ENCODE assay signal across 9 mouse cellular contexts in the genomic region with DNA sequence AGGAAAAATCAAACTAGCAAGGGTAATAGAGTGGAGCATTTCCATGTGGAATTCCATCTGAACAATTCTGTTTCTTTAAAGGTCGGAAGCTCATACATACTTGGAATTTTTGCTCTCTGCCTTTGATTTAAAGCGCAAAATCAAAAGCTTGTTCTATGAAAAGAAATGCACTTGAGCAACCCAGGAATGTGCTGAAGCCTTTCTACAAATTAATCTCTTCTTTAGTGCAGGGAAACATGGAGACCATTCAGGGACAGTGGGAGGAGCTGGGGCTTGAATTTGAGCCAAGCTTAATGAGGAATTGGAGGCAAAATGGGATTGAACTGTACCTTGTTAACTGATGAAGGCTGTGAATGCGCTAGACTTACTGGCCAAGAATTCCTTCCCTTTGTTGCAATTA.
DNase-seq lines count a peak whose midpoint lies in the region; ATAC-seq lines count a peak whose summit lies in the region.
"Had no signal": no experiment of that assay in that cellular context is flagged by ENCODE, and none has a peak within 500 bp of the region (broad histone marks: within the 10 kb centered on the region; RNA-seq: fewer than 3 reads in every experiment).

No protein-coding gene starts in this region.

- DNase-seq in adrenal gland, adult (ENCODE audit: inconsistent age in 2 of 2, low spot score in 1 of 2) = peak; percentile 33 to 56
- DNase-seq in adrenal gland, postnatal 4 days (ENCODE audit: low spot score in 2 of 2) = no peak
- DNase-seq in ovary, postnatal 14 days (ENCODE audit: low spot score) = peak; percentile 6
- no peak for DNase-seq in ovary, adult 18-20 months (ENCODE audit: low spot score)
- DNase-seq in lung, postnatal 4 days = peak; percentile 30 to 45
- no peak for DNase-seq in thymus, adult 18-20 months
- DNase-seq in heart, embryonic 10.5 days (ENCODE audit: low spot score) = no peak

- H3K9ac ChIP-seq in kidney, embryonic 15.5 days = no peak overlapping the region

- 50% methylated on average over 3 of the region's 3 CpGs for WGBS in kidney, embryonic 15.5 days
- WGBS in heart, embryonic 10.5 days = 71% methylated on average over 3 of the region's 3 CpGs

- ATAC-seq in kidney, embryonic 15.5 days (replicated peaks; ENCODE audit: low FRiP score) = peak; percentile 75

- no peaks in the 10 kb centered on the region for H3K9me3 ChIP-seq in kidney, embryonic 15.5 days (replicated peaks)
- no peaks in the 10 kb centered on the region for H3K9me3 ChIP-seq in heart, embryonic 10.5 days
- H3K9me3 ChIP-seq: hindbrain, embryonic 10.5 days had no signal

- H3K27me3 ChIP-seq in kidney, embryonic 15.5 days = no peaks in the 10 kb centered on the region
- no peaks in the 10 kb centered on the region for H3K27me3 ChIP-seq in heart, embryonic 10.5 days (ENCODE audit: insufficient read depth, poor library complexity, severe bottlenecking)

- H3K4me2 ChIP-seq in kidney, embryonic 15.5 days = no peak overlapping the region

- H3K36me3 ChIP-seq in kidney, embryonic 15.5 days = no peaks in the 10 kb centered on the region
- no peaks in the 10 kb centered on the region for H3K36me3 ChIP-seq in heart, embryonic 10.5 days
- H3K36me3 ChIP-seq: hindbrain, embryonic 10.5 days had no signal

- no peak overlapping the region for H3K4me3 ChIP-seq in kidney, embryonic 15.5 days (replicated peaks)
- H3K4me3 ChIP-seq in heart, embryonic 10.5 days = no peak overlapping the region
- H3K4me3 ChIP-seq: hindbrain, embryonic 10.5 days had no signal

- no peaks in the 10 kb centered on the region for H3K4me1 ChIP-seq in kidney, embryonic 15.5 days
- H3K4me1 ChIP-seq in heart, embryonic 10.5 days = peaks cover 9% of the 10 kb centered on the region; the same call in 1 of the 2 replicates
- H3K4me1 ChIP-seq: hindbrain, embryonic 10.5 days had no signal

- peak overlapping the region; percentile 78 for H3K27ac ChIP-seq in kidney, embryonic 15.5 days
- H3K27ac ChIP-seq in heart, embryonic 10.5 days = no peak overlapping the region

Comparison
In these comparisons a context has a peak if more than half of its experiments do, and no peak if none do; other contexts are left out.
1. DNase-seq: peak in adrenal gland, adult (2 of 2), ovary, postnatal 14 days (single experiment) and lung, postnatal 4 days (2 of 2); none in adrenal gland, postnatal 4 days (0 of 2), ovary, adult 18-20 months (single experiment), thymus, adult 18-20 months (0 of 2) and heart, embryonic 10.5 days (single experiment).